Mouse (Mus musculus) lung, postnatal 36 days (tissue): ENCODE data around the gene Ldha.
"Not testable (repeated sequence)": the region's sequence is repeated elsewhere in the genome, so short reads cannot be mapped to it uniquely, and the experiment has no call there.

Experiments
- DNase-seq: peaks from one replicate; pipeline ENCODE4 v3.0.0; 2022; ENCODE audit warnings: mixed read lengths

The Ldha gene

DNA sequence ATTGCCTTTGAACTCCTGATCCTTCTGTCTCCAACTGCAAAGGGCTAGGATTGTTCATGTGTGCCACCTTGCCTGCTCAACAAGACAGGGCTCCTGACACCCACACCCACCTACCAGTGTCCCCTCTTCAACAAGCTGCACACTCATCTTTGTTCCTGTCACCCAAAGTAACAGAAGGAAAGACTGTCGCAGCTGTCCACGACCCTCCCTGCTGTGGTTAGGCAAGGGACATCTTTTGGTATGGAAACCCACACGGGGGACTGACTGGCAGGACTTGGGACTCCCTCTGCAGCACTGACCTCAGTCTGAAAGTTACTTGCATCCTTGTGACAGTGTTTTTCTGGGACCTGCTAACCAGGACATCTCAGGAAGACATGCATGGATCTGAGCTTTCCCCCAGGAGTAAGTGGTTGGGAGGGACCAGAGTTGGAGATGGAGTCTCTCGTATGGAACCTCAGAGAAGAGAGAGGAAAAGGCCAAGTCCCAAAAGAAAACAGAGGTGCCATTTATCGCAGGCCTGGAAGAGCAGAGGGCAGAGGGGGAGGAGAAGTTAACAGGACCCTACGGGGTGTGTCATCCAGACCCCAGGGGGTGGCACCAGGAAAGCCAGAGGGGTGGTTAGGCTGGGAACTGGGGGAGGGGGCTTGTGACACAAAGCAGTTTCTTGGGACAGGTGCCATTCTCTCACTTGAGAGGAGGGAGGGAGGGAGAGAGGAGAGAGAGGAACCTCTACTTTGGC, at the start of gene Ldha:
Gene Ldha (plus strand): TSS at position 689 of the 739 bp plus-strand sequence.
- DNase-seq: no peak

DNA sequence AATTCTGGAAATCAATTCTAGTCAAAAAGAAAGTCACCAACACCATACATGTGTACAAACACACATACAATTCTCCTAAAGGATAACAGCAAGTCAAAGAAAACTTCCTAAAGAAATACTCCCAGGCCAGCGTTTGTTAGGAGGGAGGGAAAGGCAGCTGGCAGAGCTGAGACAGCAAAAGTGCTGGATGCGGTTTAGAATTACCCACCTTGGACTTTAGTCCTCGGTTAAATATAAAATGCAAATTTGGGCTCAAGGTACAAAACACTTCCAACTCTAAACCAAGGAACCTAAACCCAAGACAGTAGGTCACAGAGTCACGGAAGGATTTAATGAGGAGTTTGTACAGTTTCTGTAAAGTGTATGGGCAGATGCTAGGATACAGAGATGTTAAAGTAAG, 47.4 kb upstream of the Ldha start:
- no peak for DNase-seq

DNA sequence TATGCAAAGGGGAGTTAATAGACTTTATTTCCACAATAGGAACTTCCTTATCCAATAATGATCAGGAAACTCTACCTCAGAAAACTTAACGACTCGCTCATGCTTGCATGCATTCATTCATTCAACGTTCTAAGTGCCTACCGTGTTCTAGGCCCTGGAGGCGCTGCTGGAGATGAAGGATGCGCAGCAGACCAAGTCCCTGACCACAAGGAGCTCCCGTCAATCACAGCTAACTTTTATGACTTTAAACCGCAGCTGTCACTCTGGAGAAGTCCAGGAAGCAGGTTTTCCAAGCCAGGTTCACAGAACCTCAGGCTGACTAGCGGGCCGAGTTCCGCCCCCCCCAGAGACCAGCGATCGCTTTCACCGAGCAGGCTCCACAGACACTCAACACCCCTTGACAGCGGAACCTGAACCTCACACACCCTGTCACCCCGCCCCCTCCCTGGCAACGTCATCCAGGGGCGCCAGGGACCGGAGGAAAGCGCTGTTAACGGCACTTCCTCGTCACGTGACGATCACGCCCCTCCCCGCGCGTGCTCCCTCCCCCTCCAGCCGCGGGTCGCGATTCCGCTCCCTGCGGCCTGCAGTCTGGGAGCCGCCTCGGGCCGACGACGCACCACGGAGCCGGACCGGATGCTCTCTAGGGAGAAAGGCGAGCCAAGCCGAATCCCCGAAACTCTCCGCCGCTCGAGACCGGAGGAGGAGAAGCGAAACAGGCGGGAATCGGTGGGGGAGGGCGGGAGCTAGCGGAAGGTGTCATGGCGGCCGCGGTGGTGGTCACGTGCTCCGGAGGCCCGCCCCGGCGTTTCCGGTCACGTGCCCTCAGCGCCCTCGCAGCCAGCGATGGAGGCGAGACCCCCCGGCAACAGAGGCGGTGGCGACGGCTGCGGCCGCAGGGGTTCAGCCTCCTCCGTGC, 45.7 kb upstream of the Ldha start, which contains the start of the genes Hps5 and Gtf2h1:
Gene Hps5 (minus strand): TSS at position 778 of the 919 bp plus-strand sequence.
Gene Gtf2h1 (plus strand): TSS at position 817 of the 919 bp plus-strand sequence.
- peak; percentile 99 for DNase-seq

DNA sequence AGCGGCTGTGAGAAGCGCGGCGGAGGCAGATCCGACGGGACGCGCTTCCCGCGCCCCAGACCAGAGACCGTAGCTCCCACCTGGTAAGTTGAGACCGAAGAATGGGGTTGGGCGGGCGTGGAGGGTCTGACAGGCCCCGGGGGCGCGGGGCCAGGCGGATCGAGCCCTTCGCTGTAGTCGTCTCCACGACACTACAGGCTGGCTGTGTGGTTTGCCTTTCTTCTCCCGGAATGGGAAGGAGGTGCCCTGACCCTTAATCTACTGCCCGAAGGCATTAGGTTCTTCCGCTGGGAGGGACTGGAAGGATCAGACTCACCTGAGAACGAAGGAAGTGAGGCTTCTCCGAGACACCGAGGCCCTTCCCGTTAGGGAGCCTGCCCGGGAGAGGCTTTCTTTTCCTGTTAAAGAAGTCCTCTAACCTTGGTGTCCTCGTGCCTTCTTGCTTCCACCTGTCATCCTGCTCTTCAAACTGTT, 45.0 kb upstream of the Ldha start:
- no peak for DNase-seq

DNA sequence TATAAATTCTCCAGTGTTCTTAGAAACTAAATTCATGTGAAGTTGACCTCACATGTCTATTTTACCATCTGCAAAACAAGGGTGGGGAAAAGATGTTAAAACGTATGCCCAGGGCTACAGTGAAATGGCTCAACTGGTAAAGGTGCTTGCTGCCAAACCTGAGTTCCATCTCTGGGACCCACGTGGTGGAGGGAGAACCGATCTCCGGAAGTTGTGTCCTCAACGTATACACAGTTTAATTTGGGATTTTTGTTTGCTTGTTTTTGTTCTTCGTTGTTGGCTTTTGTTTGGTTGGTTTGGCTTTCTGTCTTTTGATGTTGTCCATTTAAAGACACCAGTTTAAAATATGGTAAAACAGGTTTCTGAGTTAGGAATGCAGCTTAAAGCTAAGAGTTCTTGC, 44.5 kb upstream of the Ldha start:
- no peak for DNase-seq

DNA sequence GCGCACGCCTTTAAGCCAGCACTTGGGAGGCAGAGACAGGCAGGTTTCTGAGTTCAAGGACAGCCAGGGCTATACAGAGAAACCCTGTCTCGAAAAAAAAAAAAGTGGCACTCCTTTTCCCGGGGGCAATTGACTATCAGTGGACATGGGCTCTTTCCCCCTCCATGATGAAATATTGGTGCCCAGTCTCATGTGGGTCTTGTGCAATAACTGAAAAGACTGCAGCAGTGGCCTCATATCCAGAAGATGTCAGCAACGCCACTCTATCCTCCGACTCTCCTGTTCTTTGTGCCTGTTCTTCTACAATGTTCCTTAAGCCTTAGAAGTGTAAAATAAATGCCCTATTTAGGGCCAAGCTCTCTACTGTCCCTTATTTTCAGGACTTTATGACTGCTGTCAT, 30.9 kb upstream of the Ldha start:
- DNase-seq: no peak

DNA sequence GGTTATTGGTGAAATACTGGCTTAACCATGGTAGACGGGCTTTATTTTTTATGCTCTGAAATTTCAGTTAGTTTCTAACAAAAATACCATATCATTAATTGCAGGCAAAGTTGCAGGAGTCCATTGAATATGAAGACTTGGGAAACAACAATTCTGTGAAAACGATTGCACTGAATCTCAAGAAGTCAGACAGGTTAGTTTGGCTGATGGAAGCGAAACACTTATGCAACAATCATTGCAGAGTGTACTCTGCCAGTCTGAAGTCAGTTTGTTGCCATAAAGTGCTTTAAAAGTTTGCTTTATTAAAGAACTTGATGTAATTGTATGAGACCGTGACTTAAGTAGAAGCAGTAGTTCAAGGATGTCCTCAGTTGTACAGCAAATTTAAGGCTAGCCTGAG, 27.3 kb upstream of the Ldha start:
- DNase-seq: no peak

DNA sequence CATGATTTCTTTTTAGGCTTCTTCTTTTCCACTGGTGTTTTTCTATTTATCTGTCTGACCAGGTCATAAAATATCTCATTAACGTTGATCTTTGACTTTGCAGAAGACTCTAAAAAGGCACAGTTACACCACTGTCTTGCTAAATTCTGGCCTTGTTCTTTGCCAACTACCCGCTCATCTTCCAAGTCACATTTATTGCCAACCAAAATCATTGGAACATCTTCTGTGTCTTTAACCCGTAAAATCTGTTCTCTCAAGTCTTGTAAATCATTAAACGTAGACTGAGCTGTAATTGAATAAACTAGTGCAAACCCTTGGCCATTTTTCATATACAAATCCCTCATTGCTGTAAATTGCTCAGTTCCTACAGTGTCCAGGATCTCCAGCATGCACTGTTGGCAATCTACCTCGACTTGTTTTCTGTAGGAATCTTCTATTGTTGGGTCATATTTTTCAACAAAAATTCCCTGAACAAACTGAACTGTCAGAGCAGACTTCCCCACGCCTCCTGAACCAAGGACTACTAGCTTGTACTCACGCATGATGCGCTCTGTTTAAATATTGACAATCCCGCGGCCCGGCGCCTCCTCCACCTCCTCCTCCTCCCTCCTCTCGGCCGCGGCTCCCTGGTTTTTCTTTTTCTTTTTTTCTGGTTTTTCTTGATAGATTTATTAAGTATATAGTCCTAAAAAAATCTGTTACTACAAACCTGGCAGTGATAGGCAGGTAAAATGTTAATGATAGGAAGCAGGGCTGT, 20.2 kb upstream of the Ldha start:
- DNase-seq: not testable (repeated sequence)

DNA sequence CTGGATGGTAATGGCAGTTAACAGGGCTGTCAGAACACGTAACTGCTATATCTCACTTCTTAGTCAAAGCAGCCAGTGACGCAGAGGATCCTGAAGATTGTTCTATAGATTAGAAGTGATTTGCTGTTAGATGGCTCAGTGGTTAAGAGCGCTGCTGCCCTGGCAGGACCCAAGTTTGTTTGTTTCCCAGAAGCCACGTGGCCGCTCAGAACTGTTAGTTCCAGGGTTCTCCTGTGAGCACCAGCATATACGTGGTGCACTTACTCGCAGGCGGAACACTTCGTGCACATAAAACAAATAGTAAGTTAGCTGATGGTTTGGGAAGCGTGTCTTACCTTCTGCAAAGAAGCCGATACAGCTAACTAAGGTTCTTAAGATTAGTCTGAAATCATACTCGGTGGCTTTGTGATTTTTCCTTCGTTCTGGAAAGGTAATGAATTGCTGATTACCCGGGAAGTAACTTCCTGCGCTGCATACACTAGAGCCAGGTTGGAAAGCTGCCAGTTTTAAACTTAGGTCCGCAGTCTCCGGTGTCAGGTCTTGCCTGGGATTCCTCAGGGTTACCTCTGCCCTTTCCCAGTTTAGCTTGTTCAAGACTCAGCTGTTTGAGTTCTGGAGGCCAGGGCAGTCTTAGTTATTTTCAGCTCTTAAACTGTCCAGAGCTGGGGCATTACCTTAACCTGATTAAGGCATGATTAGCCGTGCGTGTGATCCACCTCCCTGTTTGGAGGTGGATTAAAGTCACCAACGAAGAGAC, 14.1 kb upstream of the Ldha start:
- peak; percentile 12 for DNase-seq

DNA sequence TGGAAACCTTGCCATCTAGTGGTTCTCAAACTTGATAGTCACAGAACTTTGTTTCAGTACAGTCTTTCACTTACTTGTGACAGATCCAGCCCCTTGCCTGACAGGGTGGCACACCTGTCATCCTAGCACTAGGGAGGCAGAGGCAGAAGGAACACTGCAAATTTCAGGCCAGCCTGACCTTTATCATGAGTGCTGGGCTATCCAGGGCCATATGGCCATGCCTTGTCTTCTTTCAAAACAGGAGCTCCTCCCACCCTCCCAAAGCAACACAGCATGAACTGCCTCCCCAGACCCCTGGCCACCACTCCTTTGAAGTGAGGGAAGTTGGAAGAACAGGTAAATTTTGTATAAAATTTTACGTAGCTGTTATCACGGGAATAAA, 13.5 kb upstream of the Ldha start:
- DNase-seq: no peak

DNA sequence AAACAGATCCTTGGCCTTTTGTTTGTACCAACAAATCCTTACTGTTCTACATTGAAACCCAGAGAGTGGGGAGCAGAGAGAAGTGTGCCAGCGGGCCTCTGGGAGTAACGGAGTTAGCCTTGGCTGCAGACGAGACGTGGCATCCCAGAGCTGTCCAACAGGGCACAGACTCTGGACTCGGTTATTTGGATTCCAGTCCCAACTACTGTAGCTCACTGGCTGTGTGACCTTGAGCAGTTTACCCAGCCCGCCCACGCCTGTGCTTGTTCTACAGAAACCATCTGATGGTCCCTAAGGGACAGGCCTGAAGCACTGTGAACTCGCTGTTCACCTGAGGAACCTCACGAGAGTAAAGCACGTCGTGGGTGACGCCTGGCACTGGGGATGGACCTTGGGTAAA, 11.4 kb upstream of the Ldha start:
- DNase-seq: no peak

DNA sequence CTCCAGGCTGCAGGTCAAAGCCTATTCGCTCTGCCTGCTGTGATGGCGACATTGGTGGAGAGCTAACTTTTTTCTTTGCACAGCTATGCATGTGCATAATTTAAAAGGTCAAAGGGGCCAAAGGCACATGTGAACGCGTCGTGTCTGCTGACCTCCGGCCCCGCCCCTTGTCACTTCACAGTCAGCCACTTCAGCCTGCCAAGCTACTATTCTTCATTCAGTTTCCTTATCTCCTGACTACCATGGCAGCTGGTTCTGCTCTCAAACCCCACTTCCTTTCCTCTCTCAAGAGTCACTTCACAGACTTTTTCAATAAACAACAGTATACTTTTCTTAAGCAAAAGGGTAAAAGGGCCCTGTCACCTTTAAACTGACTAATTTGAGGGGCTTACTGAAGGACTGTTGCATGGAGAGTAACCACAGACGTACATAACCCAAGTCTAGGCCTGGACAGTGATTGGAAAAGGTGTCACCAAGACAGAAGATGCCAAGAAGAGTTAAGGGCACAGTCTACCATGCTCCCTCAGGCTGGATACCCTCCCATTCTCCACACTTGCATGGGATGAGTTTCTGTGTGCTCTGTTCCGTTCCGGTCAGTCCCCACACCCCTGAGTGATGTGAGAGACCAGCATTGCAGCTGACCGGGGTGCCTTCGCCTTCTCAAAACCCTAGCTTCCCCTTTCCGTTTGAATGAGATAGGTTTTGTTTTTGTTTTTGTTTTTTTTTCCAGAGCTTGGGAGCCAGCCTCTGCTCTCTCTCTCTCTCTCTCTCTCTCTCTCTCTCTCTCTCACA, 10.3 kb upstream of the Ldha start:
- peak; percentile 81 for DNase-seq

DNA sequence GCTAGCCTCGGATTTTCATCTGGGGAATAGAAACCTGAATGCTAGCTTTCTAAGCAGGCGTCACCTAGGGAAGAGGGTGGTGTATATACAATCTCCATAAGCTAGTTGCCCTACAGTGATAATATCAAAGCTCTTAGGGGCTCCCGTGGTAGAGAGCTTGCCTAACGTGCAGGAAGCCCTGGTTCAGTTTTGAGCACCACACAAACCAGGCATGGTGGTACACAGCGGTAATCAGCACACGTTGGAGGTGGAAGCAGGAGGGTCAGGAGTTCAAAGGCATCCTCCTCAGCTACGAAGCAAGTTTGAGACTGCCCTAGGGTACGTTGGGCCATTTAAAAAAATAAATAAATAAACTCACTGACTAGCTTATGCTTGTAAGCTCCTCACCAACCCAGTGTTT, 9.6 kb upstream of the Ldha start:
- no peak for DNase-seq

DNA sequence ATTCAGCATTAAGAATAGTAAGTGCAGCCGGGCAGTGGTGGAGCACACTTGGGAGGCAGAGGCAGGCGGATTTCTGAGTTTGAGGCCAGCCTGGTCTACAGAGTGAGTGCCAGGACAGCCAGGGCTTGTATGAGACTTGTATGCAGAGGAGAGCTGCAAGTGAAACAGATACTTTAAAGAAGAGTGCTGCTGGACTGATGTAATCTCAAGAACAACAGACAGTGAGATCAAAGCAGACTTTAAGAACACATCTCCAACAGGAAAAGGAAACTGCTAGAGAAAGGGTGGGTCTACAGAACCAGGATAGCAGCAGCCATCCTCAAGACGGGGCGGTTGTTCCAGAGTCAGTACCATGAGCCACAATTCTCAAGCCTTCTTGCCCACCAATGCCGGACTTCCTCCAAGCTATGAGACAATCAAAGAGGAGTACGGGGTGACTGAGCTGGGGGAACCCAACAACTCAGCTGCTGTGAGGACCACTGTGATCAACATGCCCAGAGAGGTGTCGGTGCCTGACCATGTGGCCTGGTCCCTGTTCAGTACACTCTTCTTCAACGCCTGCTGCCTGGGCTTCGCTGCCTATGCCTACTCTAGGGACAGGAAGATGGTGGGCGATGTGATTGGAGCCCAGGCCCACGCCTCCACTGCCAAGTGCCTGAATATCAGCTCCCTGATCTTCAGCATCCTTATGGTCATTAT, 9.0 kb upstream of the Ldha start:
- DNase-seq: not testable (repeated sequence)

DNA sequence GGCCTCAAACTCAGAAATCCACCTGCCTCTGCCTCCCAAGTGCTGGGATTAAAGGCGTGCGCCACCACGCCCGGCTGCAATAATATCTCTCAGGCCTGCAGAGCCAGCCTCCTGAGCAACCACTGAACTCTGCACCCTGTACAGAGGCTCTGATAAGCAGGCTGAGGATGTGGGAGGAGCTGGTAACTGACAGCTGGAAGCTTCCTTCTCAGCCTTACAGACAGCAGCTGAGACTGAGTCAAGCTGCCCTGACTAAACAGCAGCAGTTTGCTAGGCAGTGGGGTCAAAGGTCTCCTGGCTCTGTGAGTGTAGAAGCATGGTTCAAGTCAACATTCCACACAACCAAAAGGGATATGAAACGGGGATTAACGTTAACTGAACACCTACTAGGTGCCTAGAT, 8.0 kb upstream of the Ldha start:
- DNase-seq: peak; percentile 84

DNA sequence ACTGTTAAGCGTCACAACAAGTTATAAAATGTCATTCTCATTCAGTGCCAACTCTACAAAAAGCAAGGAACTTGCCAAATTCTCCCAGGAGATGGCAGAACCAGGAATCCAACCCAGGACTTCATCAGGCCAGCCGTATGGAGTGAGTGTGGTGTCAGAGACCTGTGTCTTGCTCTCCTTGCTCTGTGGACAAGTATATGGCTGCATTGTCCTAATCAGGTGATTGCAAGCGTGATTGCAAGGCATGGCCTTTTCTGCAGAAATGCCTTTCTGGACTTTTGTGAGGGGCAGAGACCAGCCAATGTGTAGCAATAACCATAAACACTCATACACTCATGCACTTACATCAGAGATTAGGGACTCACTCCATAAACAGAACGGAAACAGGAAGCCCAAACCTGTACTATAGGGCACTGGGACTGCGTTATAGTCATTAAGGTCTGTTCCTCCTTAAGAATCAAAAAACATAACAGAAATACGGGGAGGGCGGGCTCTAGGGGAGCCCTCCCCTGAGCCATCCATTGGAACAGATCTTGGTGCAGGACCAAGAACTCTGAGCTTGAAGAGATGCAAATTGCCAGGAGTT, 7.5 kb upstream of the Ldha start:
- DNase-seq: no peak

DNA sequence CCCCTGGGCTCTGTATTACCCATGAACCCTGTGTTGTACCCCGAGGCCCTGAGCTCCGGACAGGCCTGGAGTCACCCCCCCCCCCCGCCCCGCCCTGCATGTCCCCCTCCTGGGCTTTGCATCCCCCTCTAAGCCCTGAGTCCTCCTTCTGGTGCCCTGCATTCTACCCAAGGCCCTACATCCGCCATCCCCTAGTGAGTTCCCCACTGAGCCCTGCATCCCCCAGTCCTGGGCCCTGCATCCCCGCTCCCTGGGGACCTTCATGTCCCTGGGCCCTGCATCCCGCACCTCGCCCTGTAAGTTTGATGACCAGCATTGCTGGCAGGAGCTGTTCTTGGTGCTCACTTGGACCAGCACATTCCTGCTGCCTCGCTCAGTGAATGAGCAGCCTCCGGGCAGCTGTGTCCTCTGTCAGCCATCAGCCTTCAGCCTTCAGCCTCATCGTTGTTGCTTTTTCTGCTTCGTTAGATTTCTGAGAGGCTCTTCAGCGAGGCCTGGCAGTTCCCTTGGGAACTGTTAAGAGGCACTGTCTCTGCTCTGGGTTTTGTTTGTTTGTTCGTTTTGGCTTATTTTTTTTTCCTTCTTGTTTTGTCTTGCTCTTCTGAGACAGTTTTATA, 6.2 kb upstream of the Ldha start:
- no peak for DNase-seq

DNA sequence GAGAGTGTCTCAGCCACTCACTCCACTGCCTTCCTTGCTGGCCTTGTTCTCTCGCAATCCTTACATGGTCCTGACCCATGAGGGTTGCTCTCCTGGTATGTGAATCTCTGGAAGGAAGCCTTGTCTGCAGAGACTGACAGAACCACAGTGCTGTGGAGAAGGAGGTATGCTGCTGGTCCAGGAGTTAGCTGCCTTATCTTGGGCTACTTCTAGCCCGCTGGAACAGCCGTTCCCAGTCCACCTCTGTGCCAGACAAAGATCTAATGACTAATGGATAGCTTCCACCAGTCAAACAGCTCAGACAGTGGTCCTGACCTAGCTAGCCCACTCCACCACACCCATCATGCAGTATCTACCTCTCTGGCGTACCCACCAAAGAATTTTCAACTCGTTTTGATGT, 4.9 kb upstream of the Ldha start:
- no peak for DNase-seq

DNA sequence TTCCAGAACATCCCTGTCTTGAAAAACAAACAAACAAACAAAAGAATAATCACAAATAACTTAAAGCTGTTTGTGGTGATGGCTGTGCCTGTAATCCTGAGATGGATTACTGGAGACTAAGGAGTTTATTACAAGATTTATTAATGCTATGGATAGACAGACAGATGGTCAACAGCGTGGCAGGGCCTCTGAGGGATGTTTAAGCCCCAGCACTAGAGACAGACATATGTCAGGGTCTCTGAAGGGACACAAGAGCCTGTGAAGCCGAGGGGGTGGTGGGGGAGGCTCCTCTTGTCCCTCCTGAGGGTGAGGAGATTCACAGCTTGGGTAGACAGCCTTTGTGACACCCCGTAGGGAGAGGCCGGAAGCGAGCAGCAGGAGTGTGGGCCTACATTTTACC, 4.2 kb upstream of the Ldha start:
- DNase-seq: no peak

DNA sequence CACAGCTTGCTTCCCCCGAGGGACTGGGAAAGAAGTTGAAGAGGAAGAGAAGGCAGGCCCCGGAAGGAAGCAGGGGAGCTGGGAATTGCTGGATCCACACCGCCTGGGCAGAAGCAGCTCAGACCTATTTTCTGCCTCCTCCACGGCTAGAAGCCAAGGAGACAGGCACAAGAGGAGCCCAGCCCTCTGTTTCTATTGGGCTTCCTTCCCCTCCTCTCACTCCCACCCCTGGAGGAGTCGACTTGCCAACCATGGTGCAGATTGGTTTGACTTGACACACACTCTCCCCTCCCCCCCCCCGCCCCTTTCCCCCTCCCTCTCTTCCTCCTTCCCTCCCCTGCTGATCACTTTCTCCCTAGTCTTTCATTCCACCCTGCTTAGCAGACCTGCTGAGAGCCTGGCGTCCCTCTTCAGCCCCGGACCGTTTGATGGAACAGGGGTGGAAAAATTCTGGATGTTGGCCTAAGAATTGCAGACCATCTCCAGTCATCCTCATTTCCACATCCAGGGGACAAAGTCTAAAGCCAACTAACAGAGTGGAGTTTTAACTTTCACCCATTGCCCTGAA, 3.1 kb upstream of the Ldha start:
- DNase-seq: peak; percentile 65
